Mouse (Mus musculus): ENCODE data around the gene Ipo4. TPM values are rescaled to one million over a fixed set of nuclear protein-coding genes. Genes with fewer than 3 reads are reported as not detected.

Gene Ipo4
- polyA plus RNA-seq (2015; fragmentation: Nextera tagmentation; extraction: Ambion mirVana) = 45.0 and 66.7 TPM in 2 replicates

DNA sequence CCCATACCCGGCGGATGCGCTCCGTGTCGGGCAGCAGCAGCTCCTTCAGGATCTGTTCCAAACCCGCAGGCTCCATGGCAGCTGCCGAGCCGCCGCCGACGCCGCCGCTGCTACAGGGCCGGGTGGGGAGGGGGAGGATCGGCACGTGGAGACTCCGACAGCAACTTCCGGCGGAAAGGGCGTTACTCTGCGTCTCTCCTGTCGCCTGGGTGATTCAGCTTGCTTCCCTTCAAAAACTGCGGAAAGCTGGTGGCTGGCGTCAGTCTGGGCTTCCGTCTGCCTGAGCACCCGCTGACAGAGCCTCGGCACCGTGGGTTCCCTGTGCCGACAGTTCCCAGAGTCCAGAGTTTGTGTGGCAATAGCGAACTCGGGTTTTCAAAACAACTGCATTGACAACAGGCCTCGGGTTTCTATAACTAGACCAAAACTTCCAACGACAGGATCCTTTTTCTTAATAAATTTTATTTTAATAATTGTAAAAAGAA is at the start of gene Ipo4:
TSS of gene Ipo4 (minus strand) at position 435 of the 485 bp plus-strand sequence.
- ATAC-seq (replicated peaks; ENCODE audit: insufficient number of reproducible peaks, insufficient read depth, low FRiP score, low read depth) = peak; percentile 87

GRCm38 (mm10) chr14:55682118-55682493 is 46.3 kb upstream of the Ipo4 start:
- peak overlapping the region; percentile 82 for H3K4me3 ChIP-seq
- peaks cover 4% of the 10 kb centered on the region; the same call in 1 of the 2 replicates for H3K27me3 ChIP-seq
- peak overlapping the region; percentile 87 for H3K9ac ChIP-seq
- H3K4me1 ChIP-seq (replicated peaks) = peaks cover 8% of the 10 kb centered on the region
- peak overlapping the region; percentile 87 for H3K27ac ChIP-seq
- no peaks in the 10 kb centered on the region for H3K9me3 ChIP-seq (replicated peaks)
- peaks cover 32% of the 10 kb centered on the region for H3K36me3 ChIP-seq
- peak overlapping the region; percentile 78 for H3K4me2 ChIP-seq
- ATAC-seq (replicated peaks; ENCODE audit: insufficient number of reproducible peaks, insufficient read depth, low FRiP score, low read depth) = no peak
- WGBS = 9% methylated on average over 3 of the region's 3 CpGs

More for the DNA sequence above, at the start of gene Ipo4:
- Histone ChIP-seq H3K4me1 (replicated peaks) (peaks cover 20% of the 10 kb centered on the region), H3K4me3 (peak within 1 kb of the TSS; percentile 71), H3K9me3 (replicated peaks) (no peaks in the 10 kb centered on the region), H3K36me3 (peaks cover 81% of the 10 kb centered on the region), H3K4me2 (peak within 1 kb of the TSS; percentile 97), H3K27ac (peak within 1 kb of the TSS; percentile 76), H3K27me3 (no peaks in the 10 kb centered on the region), H3K9ac (peak within 1 kb of the TSS; percentile 73)
- 1% methylated on average over 33 of the region's 33 CpGs for WGBS

GRCm38 (mm10) chr14:55681160-55682117 is 45.7 kb upstream of the Ipo4 start, which contains the start of gene Tinf2:
TSS of gene Tinf2 (minus strand) at chr14:55681820.
- ATAC-seq (replicated peaks; ENCODE audit: insufficient number of reproducible peaks, insufficient read depth, low FRiP score, low read depth) = peak; percentile 96
- Histone ChIP-seq H3K27me3 (no peaks in the 10 kb centered on the region), H3K9me3 (replicated peaks) (no peaks in the 10 kb centered on the region), H3K4me2 (peak within 1 kb of the TSS; percentile 78), H3K27ac (peak within 1 kb of the TSS; percentile 87), H3K36me3 (peaks cover 37% of the 10 kb centered on the region), H3K9ac (peak within 1 kb of the TSS; percentile 87), H3K4me3 (peak within 1 kb of the TSS; percentile 82), H3K4me1 (replicated peaks) (peaks cover 8% of the 10 kb centered on the region)
- under 1% methylated on average over 66 of the region's 66 CpGs for WGBS

DNA sequence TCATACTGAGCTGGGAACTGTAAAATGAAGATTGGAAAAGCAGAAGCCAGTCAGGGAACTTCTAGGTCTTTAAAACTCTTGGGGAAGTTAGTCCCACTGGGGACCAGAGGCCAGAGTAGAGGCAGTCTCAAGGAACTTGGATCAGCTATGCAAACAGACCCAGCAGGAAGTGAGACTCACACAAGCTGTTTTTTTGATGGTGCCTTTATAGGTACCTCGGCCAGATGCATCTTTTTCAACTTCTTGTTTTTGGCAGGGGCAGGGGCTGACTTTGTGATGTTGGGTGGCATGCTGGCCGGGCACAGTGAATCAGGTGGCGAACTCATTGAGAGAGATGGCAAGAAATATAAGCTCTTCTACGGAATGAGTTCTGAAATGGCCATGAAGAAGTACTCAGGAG is 41.9 kb upstream of the Ipo4 start:
- H3K4me1 ChIP-seq (replicated peaks) = peaks cover 11% of the 10 kb centered on the region
- H3K9ac ChIP-seq = no peak overlapping the region
- no peaks in the 10 kb centered on the region for H3K27me3 ChIP-seq
- no peak for ATAC-seq (replicated peaks; ENCODE audit: insufficient number of reproducible peaks, insufficient read depth, low FRiP score, low read depth)
- H3K36me3 ChIP-seq = peaks cover 51% of the 10 kb centered on the region
- no peak overlapping the region for H3K4me2 ChIP-seq
- H3K27ac ChIP-seq = no peak overlapping the region
- 89% methylated on average over 4 of the region's 4 CpGs for WGBS
- no peak overlapping the region for H3K4me3 ChIP-seq
- H3K9me3 ChIP-seq (replicated peaks) = no peaks in the 10 kb centered on the region

DNA sequence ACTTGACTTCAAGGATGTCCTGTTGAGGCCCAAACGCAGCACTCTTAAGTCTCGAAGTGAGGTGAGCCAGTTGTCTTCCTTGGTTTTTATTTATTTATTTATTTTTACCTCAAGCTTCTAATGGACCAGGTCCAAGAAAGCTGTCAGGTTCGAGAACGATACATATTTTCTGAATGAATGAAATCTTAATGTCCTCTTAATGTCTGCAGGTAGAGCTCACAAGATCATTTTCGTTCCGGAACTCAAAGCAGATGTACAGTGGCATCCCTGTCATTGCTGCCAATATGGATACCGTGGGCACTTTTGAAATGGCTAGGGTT is 36.9 kb upstream of the Ipo4 start:
- H3K4me2 ChIP-seq = peak overlapping the region; percentile 77
- peak overlapping the region; percentile 74 for H3K4me3 ChIP-seq
- peaks cover 18% of the 10 kb centered on the region for H3K4me1 ChIP-seq (replicated peaks)
- peak overlapping the region; percentile 48; the same call in 1 of the 2 replicates for H3K9ac ChIP-seq
- H3K36me3 ChIP-seq = peaks cover 28% of the 10 kb centered on the region
- no peaks in the 10 kb centered on the region for H3K27me3 ChIP-seq
- no peaks in the 10 kb centered on the region for H3K9me3 ChIP-seq (replicated peaks)
- no peak for ATAC-seq (replicated peaks; ENCODE audit: insufficient number of reproducible peaks, insufficient read depth, low FRiP score, low read depth)
- 75% methylated on average over 7 of the region's 7 CpGs for WGBS
- peak overlapping the region; percentile 83; the same call in 1 of the 2 replicates for H3K27ac ChIP-seq

GRCm38 (mm10) chr14:55671833-55672740 is 36.3 kb upstream of the Ipo4 start, which contains the start of the genes Gmpr2 and Nedd8:
TSS of gene Gmpr2 (plus strand) at chr14:55671941.
TSS of gene Nedd8 (minus strand) at chr14:55672124.
- Histone ChIP-seq H3K4me2 (peak within 1 kb of the TSS; percentile 77), H3K27me3 (no peaks in the 10 kb centered on the region), H3K27ac (peak within 1 kb of the TSS; percentile 83), H3K36me3 (peaks cover 22% of the 10 kb centered on the region), H3K9me3 (replicated peaks) (no peaks in the 10 kb centered on the region), H3K4me1 (replicated peaks) (peaks cover 18% of the 10 kb centered on the region), H3K9ac (peak within 1 kb of the TSS; percentile 71), H3K4me3 (peak within 1 kb of the TSS; percentile 74)
- ATAC-seq (replicated peaks; ENCODE audit: insufficient number of reproducible peaks, insufficient read depth, low FRiP score, low read depth) = peak; percentile 96
- under 1% methylated on average over 38 of the region's 38 CpGs for WGBS

DNA sequence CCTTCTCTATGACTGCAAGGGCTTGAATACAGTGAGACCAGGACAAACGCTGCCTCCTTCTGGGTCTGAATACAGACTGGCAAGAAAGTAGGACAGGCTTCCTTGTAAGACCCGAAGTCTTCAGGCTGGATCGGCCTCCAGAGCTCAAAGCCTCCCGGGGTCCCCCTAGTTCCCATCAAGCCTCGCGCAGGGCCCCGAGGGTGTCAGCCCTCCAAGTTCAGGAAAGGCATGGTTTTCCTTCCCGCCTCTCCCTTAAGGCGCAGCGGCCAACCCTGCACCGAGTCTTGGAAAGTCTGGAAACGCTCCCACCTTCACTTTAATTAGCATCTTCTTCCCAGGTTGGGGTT is 35.7 kb upstream of the Ipo4 start:
- Histone ChIP-seq H3K9ac (peak overlapping the region; percentile 71), H3K27ac (peak overlapping the region; percentile 83), H3K4me3 (peak overlapping the region; percentile 74), H3K27me3 (no peaks in the 10 kb centered on the region), H3K9me3 (replicated peaks) (no peaks in the 10 kb centered on the region), H3K4me1 (replicated peaks) (peaks cover 18% of the 10 kb centered on the region), H3K36me3 (peaks cover 20% of the 10 kb centered on the region), H3K4me2 (peak overlapping the region; percentile 77)
- peak; percentile 41 for ATAC-seq (replicated peaks; ENCODE audit: insufficient number of reproducible peaks, insufficient read depth, low FRiP score, low read depth)
- WGBS = under 1% methylated on average over 12 of the region's 12 CpGs

DNA sequence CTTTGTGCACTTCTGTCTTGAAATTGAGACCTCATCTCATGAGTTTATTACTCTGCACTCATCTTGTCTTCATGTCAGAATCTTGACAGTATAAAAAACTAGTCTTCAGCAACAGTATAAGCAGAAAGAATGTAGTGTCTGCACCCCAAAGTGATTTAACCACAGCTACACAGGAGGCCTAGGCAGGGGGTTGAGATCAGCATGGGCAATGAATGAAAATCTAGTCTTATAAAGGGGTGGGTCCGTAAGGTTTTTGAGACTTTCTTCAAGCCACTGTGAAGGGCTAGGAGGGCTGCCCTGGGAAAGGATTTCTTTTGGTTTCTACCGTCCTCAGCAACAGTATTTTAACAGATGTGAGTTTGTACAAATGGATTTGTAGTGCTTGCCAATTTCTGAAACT is 24.9 kb upstream of the Ipo4 start:
- no peaks in the 10 kb centered on the region for H3K9me3 ChIP-seq (replicated peaks)
- peaks cover 32% of the 10 kb centered on the region for H3K36me3 ChIP-seq
- H3K4me2 ChIP-seq = peak overlapping the region; percentile 58; the same call in 1 of the 2 replicates
- H3K4me3 ChIP-seq = peak overlapping the region; percentile 73
- WGBS = 49% methylated on average over 2 of the region's 2 CpGs
- no peaks in the 10 kb centered on the region for H3K27me3 ChIP-seq
- peaks cover 28% of the 10 kb centered on the region for H3K4me1 ChIP-seq (replicated peaks)
- no peak overlapping the region for H3K9ac ChIP-seq
- no peak for ATAC-seq (replicated peaks; ENCODE audit: insufficient number of reproducible peaks, insufficient read depth, low FRiP score, low read depth)
- peak overlapping the region; percentile 77 for H3K27ac ChIP-seq

- peak; percentile 89 for ATAC-seq (replicated peaks; ENCODE audit: insufficient number of reproducible peaks, insufficient read depth, low FRiP score, low read depth)
- H3K4me1 ChIP-seq (replicated peaks) = peaks cover 28% of the 10 kb centered on the region
- H3K4me2 ChIP-seq = peak within 1 kb of the TSS; percentile 58
- peak within 1 kb of the TSS; percentile 77 for H3K27ac ChIP-seq
- H3K27me3 ChIP-seq = no peaks in the 10 kb centered on the region
- peak within 1 kb of the TSS; percentile 65 for H3K9ac ChIP-seq
- H3K9me3 ChIP-seq (replicated peaks) = no peaks in the 10 kb centered on the region
- under 1% methylated on average over 39 of the region's 39 CpGs for WGBS
- peaks cover 31% of the 10 kb centered on the region for H3K36me3 ChIP-seq
- peak within 1 kb of the TSS; percentile 73 for H3K4me3 ChIP-seq
Observed at GRCm38 (mm10) chr14:55659960-55660573, 24.3 kb upstream of the Ipo4 start, which contains the start of gene Mdp1. TSS of gene Mdp1 (minus strand) at chr14:55660508.

DNA sequence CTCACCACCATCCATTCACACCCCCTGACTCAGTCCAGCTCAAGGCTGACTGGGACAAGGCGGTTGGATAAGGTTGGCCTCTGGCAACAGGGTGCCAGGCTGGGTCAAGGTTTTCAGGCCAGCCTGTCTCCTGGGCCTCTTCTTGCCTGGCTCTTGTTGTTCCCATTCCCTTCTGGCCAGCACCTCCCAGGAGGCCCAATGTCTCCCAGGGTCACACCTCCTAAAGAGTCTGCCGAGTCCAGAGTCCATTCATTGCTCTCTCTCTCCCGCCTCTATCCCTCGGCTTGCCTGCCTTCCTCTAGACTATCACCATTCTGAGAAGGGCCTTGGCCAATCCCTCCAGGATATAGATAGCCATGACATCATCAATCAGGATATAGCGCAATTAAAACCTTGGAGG is 22.3 kb upstream of the Ipo4 start:
- peak overlapping the region; percentile 83 for H3K27ac ChIP-seq
- WGBS = 83% methylated on average over 5 of the region's 5 CpGs
- ATAC-seq (replicated peaks; ENCODE audit: insufficient number of reproducible peaks, insufficient read depth, low FRiP score, low read depth) = no peak
- H3K27me3 ChIP-seq = no peaks in the 10 kb centered on the region
- no peak overlapping the region for H3K4me3 ChIP-seq
- peaks cover 28% of the 10 kb centered on the region for H3K4me1 ChIP-seq (replicated peaks)
- H3K4me2 ChIP-seq = no peak overlapping the region
- no peak overlapping the region for H3K9ac ChIP-seq
- no peaks in the 10 kb centered on the region for H3K9me3 ChIP-seq (replicated peaks)
- H3K36me3 ChIP-seq = peaks cover 22% of the 10 kb centered on the region

Measured in heart, embryonic 15.5 days (tissue).